Mouse (Mus musculus): ENCODE results near the gene Snx9. TPM values are rescaled to one million over a fixed set of nuclear protein-coding genes. Genes with fewer than 3 reads are reported as not detected.

Snx9 gene
- polyA plus RNA-seq, 1 experiment from 2014 or later = 29.6 TPM

GRCm38 (mm10) chr17:5834166-5834565, 7.0 kb upstream of the Snx9 start:
- Histone ChIP-seq H3K9me3 (ENCODE audit: control insufficient read depth, low read length) (0 out of 2 replicates have a peak, but pooled peaks cover 5% of the 10 kb centered on the region), H3K9ac (ENCODE audit: low read length) (no peak overlapping the region), H3K4me1 (ENCODE audit: control insufficient read depth in 2 of 2, insufficient read depth in 2 of 2, low read length in 2 of 2) (peaks cover 0 to 4% of the 10 kb centered on the region in 2 experiments; a peak in 2 of 4 replicates), H3K36me3 (ENCODE audit: control insufficient read depth, insufficient read depth, low read length) (no peaks in the 10 kb centered on the region), H3K27ac (replicated peaks in 1 of 2; ENCODE audit: control insufficient read depth in 1 of 2, insufficient read depth in 1 of 2, low read depth in 2 of 2, low read length in 2 of 2) (no peak overlapping the region), H3K27me3 (ENCODE audit: control insufficient read depth, insufficient read depth, low read length) (no peaks in the 10 kb centered on the region), H3K4me2 (ENCODE audit: low read length) (no peak overlapping the region), H3K4me3 (ENCODE audit: control insufficient read depth in 1 of 2, insufficient read depth in 1 of 2, low read depth in 1 of 2, low read length in 2 of 2) (no peak overlapping the region)
- ATAC-seq (ENCODE audit: insufficient number of reproducible peaks, insufficient read depth, low FRiP score, low read depth) = no peak
- 90% methylated on average over 3 of the region's 3 CpGs for WGBS

- no peak overlapping the region for H3K4me3 ChIP-seq (ENCODE audit: control insufficient read depth in 1 of 2, insufficient read depth in 1 of 2, low read depth in 1 of 2, low read length in 2 of 2)
- 60% methylated on average over 3 of the region's 3 CpGs for WGBS
- H3K9me3 ChIP-seq (ENCODE audit: control insufficient read depth, low read length) = 0 out of 2 replicates have a peak, but pooled peaks cover 5% of the 10 kb centered on the region
- no peak overlapping the region for H3K9ac ChIP-seq (ENCODE audit: low read length)
- no peak for ATAC-seq (ENCODE audit: insufficient number of reproducible peaks, insufficient read depth, low FRiP score, low read depth)
- H3K36me3 ChIP-seq (ENCODE audit: control insufficient read depth, insufficient read depth, low read length) = no peaks in the 10 kb centered on the region
- no peak overlapping the region for H3K4me2 ChIP-seq (ENCODE audit: low read length)
- H3K27ac ChIP-seq (replicated peaks in 1 of 2; ENCODE audit: control insufficient read depth in 1 of 2, insufficient read depth in 1 of 2, low read depth in 2 of 2, low read length in 2 of 2) = no peak overlapping the region
- peaks cover 0 to 8% of the 10 kb centered on the region in 2 experiments; a peak in 3 of 4 replicates for H3K4me1 ChIP-seq (ENCODE audit: control insufficient read depth in 2 of 2, insufficient read depth in 2 of 2, low read length in 2 of 2)
- H3K27me3 ChIP-seq (ENCODE audit: control insufficient read depth, insufficient read depth, low read length) = no peaks in the 10 kb centered on the region
These were observed 6.3 kb upstream of the Snx9 start for GRCm38 (mm10) chr17:5834798-5835328.

GRCm38 (mm10) chr17:5839549-5840240, 1.4 kb upstream of the Snx9 start:
- Histone ChIP-seq H3K9me3 (ENCODE audit: control insufficient read depth, low read length) (0 out of 2 replicates have a peak, but pooled peaks cover 5% of the 10 kb centered on the region), H3K4me2 (ENCODE audit: low read length) (0 out of 2 replicates have a peak overlapping the region, but pooled peaks have one; percentile 77), H3K9ac (ENCODE audit: low read length) (peak overlapping the region; percentile 98; the same call in 1 of the 2 replicates), H3K36me3 (ENCODE audit: control insufficient read depth, insufficient read depth, low read length) (no peaks in the 10 kb centered on the region), H3K27ac (replicated peaks in 1 of 2; ENCODE audit: control insufficient read depth in 1 of 2, insufficient read depth in 1 of 2, low read depth in 2 of 2, low read length in 2 of 2) (no peak overlapping the region; a peak in 1 of 4 replicates), H3K4me1 (ENCODE audit: control insufficient read depth in 2 of 2, insufficient read depth in 2 of 2, low read length in 2 of 2) (peaks cover 7 to 20% of the 10 kb centered on the region in 2 experiments), H3K27me3 (ENCODE audit: control insufficient read depth, insufficient read depth, low read length) (no peaks in the 10 kb centered on the region), H3K4me3 (ENCODE audit: control insufficient read depth in 1 of 2, insufficient read depth in 1 of 2, low read depth in 1 of 2, low read length in 2 of 2) (no peak overlapping the region)
- whole genome bisulfite sequencing = 76% methylated on average over 5 of the region's 5 CpGs
- ATAC-seq (ENCODE audit: insufficient number of reproducible peaks, insufficient read depth, low FRiP score, low read depth) = no peak

- ATAC-seq (ENCODE audit: insufficient number of reproducible peaks, insufficient read depth, low FRiP score, low read depth) = peak; percentile 52
- Histone ChIP-seq H3K27me3 (ENCODE audit: control insufficient read depth, insufficient read depth, low read length) (no peaks in the 10 kb centered on the region), H3K4me1 (ENCODE audit: control insufficient read depth in 2 of 2, insufficient read depth in 2 of 2, low read length in 2 of 2) (peaks cover 7 to 20% of the 10 kb centered on the region in 2 experiments), H3K9me3 (ENCODE audit: control insufficient read depth, low read length) (0 out of 2 replicates have a peak, but pooled peaks cover 5% of the 10 kb centered on the region), H3K27ac (replicated peaks in 1 of 2; ENCODE audit: control insufficient read depth in 1 of 2, insufficient read depth in 1 of 2, low read depth in 2 of 2, low read length in 2 of 2) (peak overlapping the region; percentile 92 to 99), H3K4me2 (ENCODE audit: low read length) (peak overlapping the region; percentile 77), H3K4me3 (ENCODE audit: control insufficient read depth in 1 of 2, insufficient read depth in 1 of 2, low read depth in 1 of 2, low read length in 2 of 2) (peak overlapping the region; percentile 90 to 99), H3K36me3 (ENCODE audit: control insufficient read depth, insufficient read depth, low read length) (no peaks in the 10 kb centered on the region), H3K9ac (ENCODE audit: low read length) (peak overlapping the region; percentile 98)
- 6% methylated on average over 32 of the region's 32 CpGs for WGBS
These were observed 490 bp upstream of the Snx9 start for GRCm38 (mm10) chr17:5840550-5841127.

- Histone ChIP-seq H3K4me3 (ENCODE audit: control insufficient read depth in 1 of 2, insufficient read depth in 1 of 2, low read depth in 1 of 2, low read length in 2 of 2) (peak overlapping the region; percentile 90 to 99), H3K9me3 (ENCODE audit: control insufficient read depth, low read length) (no peaks in the 10 kb centered on the region), H3K36me3 (ENCODE audit: control insufficient read depth, insufficient read depth, low read length) (no peaks in the 10 kb centered on the region), H3K27ac (replicated peaks in 1 of 2; ENCODE audit: control insufficient read depth in 1 of 2, insufficient read depth in 1 of 2, low read depth in 2 of 2, low read length in 2 of 2) (peak overlapping the region; percentile 92 to 99), H3K4me2 (ENCODE audit: low read length) (peak overlapping the region; percentile 77), H3K4me1 (ENCODE audit: control insufficient read depth in 2 of 2, insufficient read depth in 2 of 2, low read length in 2 of 2) (peaks cover 10 to 28% of the 10 kb centered on the region in 2 experiments), H3K9ac (ENCODE audit: low read length) (peak overlapping the region; percentile 98), H3K27me3 (ENCODE audit: control insufficient read depth, insufficient read depth, low read length) (no peaks in the 10 kb centered on the region)
- WGBS = under 1% methylated on average over 7 of the region's 7 CpGs
- ATAC-seq (ENCODE audit: insufficient number of reproducible peaks, insufficient read depth, low FRiP score, low read depth) = no peak
These were observed 779 bp downstream of the Snx9 start for GRCm38 (mm10) chr17:5841943-5842273.

GRCm38 (mm10) chr17:5842988-5843640, 2.0 kb downstream of the Snx9 start:
- 72% methylated on average over 9 of the region's 9 CpGs for WGBS
- Histone ChIP-seq H3K9ac (ENCODE audit: low read length) (peak overlapping the region; percentile 13; the same call in 1 of the 2 replicates), H3K4me3 (ENCODE audit: control insufficient read depth in 1 of 2, insufficient read depth in 1 of 2, low read depth in 1 of 2, low read length in 2 of 2) (no peak overlapping the region)

GRCm38 (mm10) chr17:5843641-5843990, 2.5 kb downstream of the Snx9 start:
- H3K4me1 ChIP-seq (ENCODE audit: control insufficient read depth in 2 of 2, insufficient read depth in 2 of 2, low read length in 2 of 2) = peaks cover 10 to 28% of the 10 kb centered on the region in 2 experiments
- ATAC-seq (ENCODE audit: insufficient number of reproducible peaks, insufficient read depth, low FRiP score, low read depth) = no peak
- H3K27ac ChIP-seq (replicated peaks in 1 of 2; ENCODE audit: control insufficient read depth in 1 of 2, insufficient read depth in 1 of 2, low read depth in 2 of 2, low read length in 2 of 2) = no peak overlapping the region
- WGBS = 94% methylated on average over 7 of the region's 7 CpGs
- no peak overlapping the region for H3K4me2 ChIP-seq (ENCODE audit: low read length)
- H3K36me3 ChIP-seq (ENCODE audit: control insufficient read depth, insufficient read depth, low read length) = no peaks in the 10 kb centered on the region
- no peak overlapping the region for H3K9ac ChIP-seq (ENCODE audit: low read length)
- no peak overlapping the region for H3K4me3 ChIP-seq (ENCODE audit: control insufficient read depth in 1 of 2, insufficient read depth in 1 of 2, low read depth in 1 of 2, low read length in 2 of 2)
- no peaks in the 10 kb centered on the region for H3K9me3 ChIP-seq (ENCODE audit: control insufficient read depth, low read length)
- no peaks in the 10 kb centered on the region for H3K27me3 ChIP-seq (ENCODE audit: control insufficient read depth, insufficient read depth, low read length)

More at GRCm38 (mm10) chr17:5842988-5843640, 2.0 kb downstream of the Snx9 start:
- peaks cover 10 to 28% of the 10 kb centered on the region in 2 experiments for H3K4me1 ChIP-seq (ENCODE audit: control insufficient read depth in 2 of 2, insufficient read depth in 2 of 2, low read length in 2 of 2)
- no peak overlapping the region; a peak in 1 of 4 replicates for H3K27ac ChIP-seq (replicated peaks in 1 of 2; ENCODE audit: control insufficient read depth in 1 of 2, insufficient read depth in 1 of 2, low read depth in 2 of 2, low read length in 2 of 2)
- no peaks in the 10 kb centered on the region for H3K27me3 ChIP-seq (ENCODE audit: control insufficient read depth, insufficient read depth, low read length)
- peak overlapping the region; percentile 77 for H3K4me2 ChIP-seq (ENCODE audit: low read length)
- ATAC-seq (ENCODE audit: insufficient number of reproducible peaks, insufficient read depth, low FRiP score, low read depth) = no peak
- H3K36me3 ChIP-seq (ENCODE audit: control insufficient read depth, insufficient read depth, low read length) = no peaks in the 10 kb centered on the region
- no peaks in the 10 kb centered on the region for H3K9me3 ChIP-seq (ENCODE audit: control insufficient read depth, low read length)

All from heart, embryonic 14.5 days (tissue).